Mouse (Mus musculus) spleen, adult 2 months (tissue): Measurements from ENCODE around the gene Prkag2.

Experiments
- CTCF ChIP-seq: fragments of 200-500 bp; IDR thresholded peaks from 2 replicates; pipeline ENCODE4 v1.5.1; 2011; ENCODE audit warnings: mild to moderate bottlenecking, inconsistent platforms; ENCODE audit not compliant: insufficient read depth, insufficient read length, insufficient replicate concordance; ENCODE audit errors: extremely low read depth
- POLR2A ChIP-seq: fragments of 200-500 bp; IDR thresholded peaks from 2 replicates; pipeline ENCODE4 v1.6.1; 2011; ENCODE audit warnings: low read depth, low read length, inconsistent platforms

DNA sequence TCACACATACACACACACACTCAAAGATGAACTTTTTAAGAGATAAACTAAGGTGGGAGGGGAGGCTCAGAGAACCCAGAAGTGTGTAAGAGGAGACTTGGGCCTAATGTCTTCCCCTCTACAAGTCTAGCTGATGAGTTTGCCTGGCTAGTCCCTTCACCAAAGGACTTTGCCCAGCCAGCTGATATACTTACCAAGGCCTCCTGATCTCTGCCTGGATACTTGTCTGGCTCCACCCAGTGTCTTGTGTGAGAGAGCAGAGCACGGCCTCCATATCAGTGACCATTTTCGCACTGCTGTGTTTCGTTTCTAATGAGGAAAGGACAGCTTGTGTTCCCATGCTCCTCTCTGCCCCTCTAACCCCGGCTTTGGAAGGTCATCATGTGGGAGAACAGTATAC, 88.3 kb downstream of the Prkag2 start:
- no peak for TF ChIP-seq CTCF
- no peak for TF ChIP-seq POLR2A
